Mouse (Mus musculus) liver, embryonic 14.5 days (tissue): ENCODE data around the gene Repin1. TPM values are rescaled to one million over a fixed set of nuclear protein-coding genes. Genes with fewer than 3 reads are reported as not detected.

Experiments used
- ATAC-seq: fragments of 200-750 bp; cut with Nextera tagmentation; 2 replicates; pipeline ENCODE4 v1.8.0; 2017; ENCODE audit warnings: moderate number of reproducible peaks, mild to moderate bottlenecking, moderate library complexity; ENCODE audit not compliant: insufficient read depth
- DNase-seq, 3 experiments: peaks; one replicate each; pipeline ENCODE4 v3.0.0-alpha.2; 2012 to 2013; ENCODE audit warnings: low read depth in 3 of 3, low spot score in 3 of 3
- H3K27ac ChIP-seq: fragments of 300-500 bp; sonication (generic); 2 replicates; pipeline ENCODE4 v1.5.1; 2014; ENCODE audit warnings: moderate library complexity, mild to moderate bottlenecking, control low read depth, inconsistent platforms
- H3K27me3 ChIP-seq: fragments of 300-500 bp; sonication (generic); 2 replicates; pipeline ENCODE4 v1.6.1; 2014; ENCODE audit warnings: mild to moderate bottlenecking, low read length, moderate library complexity; ENCODE audit not compliant: control insufficient read depth, insufficient read depth
- H3K36me3 ChIP-seq: fragments of 300-500 bp; sonication (generic); replicated peaks from 2 replicates; pipeline ENCODE4 v1.6.1; 2014; ENCODE audit warnings: low read depth; ENCODE audit not compliant: control insufficient read depth, insufficient read depth
- H3K4me1 ChIP-seq, 2 experiments: fragments of 200-500 bp in 1 of 2; fragments of 300-500 bp in 1 of 2; sonication (generic) in 1 of 2; replicated peaks; 2 replicates each; pipeline ENCODE4 v1.6.1; 2012 to 2014; ENCODE audit warnings: antibody characterized with exemption in 1 of 2, inconsistent platforms in 1 of 2, low read length in 1 of 2; ENCODE audit not compliant: control insufficient read depth in 2 of 2, insufficient read depth in 2 of 2
- H3K4me2 ChIP-seq: fragments of 300-500 bp; sonication (generic); 2 replicates; pipeline ENCODE4 v1.6.1; 2014; ENCODE audit warnings: low read depth, mild to moderate bottlenecking, control low read depth, moderate library complexity
- H3K4me3 ChIP-seq, 2 experiments: fragments of 200-500 bp in 1 of 2; fragments of 300-500 bp in 1 of 2; sonication (generic) in 1 of 2; 2 replicates each; pipeline ENCODE4 v1.5.1; 2012 to 2014; ENCODE audit warnings: low read depth in 2 of 2, low read length in 2 of 2, mild to moderate bottlenecking in 2 of 2, control low read depth in 1 of 2, inconsistent platforms in 1 of 2, moderate library complexity in 1 of 2; ENCODE audit not compliant: insufficient read depth in 1 of 2
- H3K9ac ChIP-seq: fragments of 300-500 bp; sonication (generic); replicated peaks from 2 replicates; pipeline ENCODE4 v1.6.1; 2014; ENCODE audit warnings: mild to moderate bottlenecking, control low read depth, moderate library complexity
- H3K9me3 ChIP-seq: fragments of 300-500 bp; sonication (generic); 2 replicates; pipeline ENCODE4 v1.6.1; 2016; ENCODE audit warnings: low read length, mixed read lengths; ENCODE audit not compliant: control insufficient read depth
- CTCF ChIP-seq: IDR thresholded peaks from 2 replicates; pipeline ENCODE4 v1.5.1; 2016; ENCODE audit warnings: antibody characterized with exemption, low read depth, control low read depth
- EP300 ChIP-seq: IDR thresholded peaks from 2 replicates; pipeline ENCODE4 v1.6.1; 2016; ENCODE audit warnings: antibody characterized with exemption, low read depth
- WGBS: fragments of 180-500 bp; shearing (Covaris S2); extraction: QIAGEN DNeasy Blood & Tissue Kit; methylation state at CpG from one replicate; pipeline ENCODE4 v1.1.7; 2014; ENCODE audit not compliant: insufficient replicate concordance; 5-methylcytosine and 5-hydroxymethylcytosine counted together
- polyA plus RNA-seq, 2 experiments: library from polyadenylated mRNA; depleted of rRNA in 1 of 2; stranded (reverse) in 1 of 2; unstranded in 1 of 2; fragments of >200 nt; fragmentation: Nextera tagmentation in 1 of 2; extraction: Ambion mirVana in 1 of 2; gene quantifications; 2 replicates each; pipeline versions ENCODE4 v1.2.1 to v1.2.3; 2012 to 2014

Gene Repin1
- polyA plus RNA-seq, 2 experiments = 6.3 to 7.1 TPM

- Histone ChIP-seq H3K27ac (no peak overlapping the region), H3K4me2 (no peak overlapping the region), H3K27me3 (no peaks in the 10 kb centered on the region), H3K9me3 (no peaks in the 10 kb centered on the region), H3K36me3 (no peaks in the 10 kb centered on the region), H3K4me1 (peaks cover 0 to 10% of the 10 kb centered on the region in 2 experiments; a peak in 3 of 4 replicates), H3K4me3 (no peak overlapping the region), H3K9ac (no peak overlapping the region)
- DNase-seq = peak; percentile 56 to 58 (median 56)
- WGBS = 29% methylated on average over 4 of the region's 4 CpGs
- TF ChIP-seq CTCF = no peak
- TF ChIP-seq EP300 = no peak
- no peak for ATAC-seq
These were observed 40.8 kb upstream of the Repin1 start for GRCm38 (mm10) chr6:48552918-48553317.

DNA sequence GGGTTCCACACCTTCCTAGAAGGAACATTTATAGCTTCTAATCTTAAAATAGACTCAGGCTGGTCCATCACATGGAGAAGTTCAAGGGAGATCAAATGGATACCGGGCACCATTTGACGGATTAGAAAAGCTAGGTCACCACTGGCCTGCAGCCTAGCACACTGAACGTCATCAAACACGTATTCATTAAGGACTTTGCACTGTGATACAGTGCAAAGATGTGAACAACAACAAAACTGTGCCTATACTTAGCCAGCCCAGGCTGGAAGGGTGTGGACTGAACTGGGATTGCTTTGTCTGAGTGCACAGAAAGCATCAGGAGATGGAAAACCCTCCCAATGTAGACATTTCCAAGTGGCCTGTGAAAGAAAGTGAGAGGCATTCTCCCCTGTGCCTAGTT, 39.9 kb upstream of the Repin1 start:
- Histone ChIP-seq H3K9ac (no peak overlapping the region), H3K4me2 (peak overlapping the region; percentile 74; the same call in 1 of the 2 replicates), H3K4me3 (peak overlapping the region in 1 of 2 experiments; percentile 56; a peak in 1 of 4 replicates), H3K9me3 (no peaks in the 10 kb centered on the region), H3K4me1 (peaks cover 0 to 10% of the 10 kb centered on the region in 2 experiments; a peak in 3 of 4 replicates), H3K27ac (no peak overlapping the region), H3K36me3 (no peaks in the 10 kb centered on the region), H3K27me3 (no peaks in the 10 kb centered on the region)
- WGBS = 77% methylated on average over 4 of the region's 4 CpGs
- DNase-seq = no peak
- TF ChIP-seq EP300 = no peak
- no peak for TF ChIP-seq CTCF
- ATAC-seq = no peak

GRCm38 (mm10) chr6:48554280-48555103, 39.2 kb upstream of the Repin1 start, which contains the start of gene Lrrc61:
Lrrc61 (plus strand) TSS chr6:48554796.
- Histone ChIP-seq H3K4me2 (peak within 1 kb of the TSS; percentile 74), H3K4me3 (peak within 1 kb of the TSS; percentile 52 to 56), H3K27ac (peak within 1 kb of the TSS; percentile 56), H3K27me3 (no peaks in the 10 kb centered on the region), H3K9me3 (no peaks in the 10 kb centered on the region), H3K36me3 (no peaks in the 10 kb centered on the region), H3K9ac (peak within 1 kb of the TSS; percentile 54), H3K4me1 (peaks cover 0 to 10% of the 10 kb centered on the region in 2 experiments; a peak in 3 of 4 replicates)
- 2% methylated on average over 39 of the region's 39 CpGs for WGBS
- DNase-seq (peak; percentile 61 to 68 (median 65)), ATAC-seq (peak; percentile 86)
- no peak for TF ChIP-seq CTCF
- no peak; the same call in 1 of the 2 replicates for TF ChIP-seq EP300

DNA sequence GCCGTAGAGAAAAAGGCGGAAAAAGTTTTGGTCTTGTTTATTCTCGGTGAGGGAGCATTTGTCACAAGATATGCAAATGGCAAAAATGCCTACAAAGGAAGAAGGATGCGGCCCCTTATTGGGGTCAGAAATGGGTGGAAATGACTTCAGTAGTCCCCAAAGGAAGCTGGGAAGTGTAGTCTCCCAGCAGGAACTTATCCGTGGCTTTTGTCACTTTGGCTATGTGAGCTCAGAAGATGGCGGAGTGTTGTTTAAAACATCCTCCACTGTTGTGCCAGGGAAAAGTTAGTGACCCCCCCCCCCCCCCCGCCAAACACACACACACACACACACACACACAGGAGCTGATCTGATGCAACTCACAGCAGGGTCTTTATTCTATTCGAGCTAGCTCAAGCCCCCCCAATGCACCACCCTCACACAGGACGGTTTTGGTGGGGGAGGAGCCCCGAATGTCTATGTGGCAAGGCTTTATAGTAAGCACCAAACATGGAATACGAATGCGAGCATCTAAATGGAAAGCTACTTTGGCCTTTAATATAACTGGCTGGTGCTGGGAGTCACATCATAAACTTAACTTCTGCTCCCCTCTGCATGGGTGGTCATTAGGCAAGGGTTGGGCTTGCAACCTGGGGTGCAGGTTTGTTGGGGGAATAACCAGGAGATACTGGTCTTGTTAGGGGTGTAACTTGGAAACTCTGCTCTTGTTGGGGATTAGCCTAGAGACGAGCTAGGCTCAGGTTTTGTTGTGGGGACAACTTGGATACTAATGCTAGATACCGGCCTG, 38.4 kb upstream of the Repin1 start:
- Histone ChIP-seq H3K27ac (peak overlapping the region; percentile 56), H3K4me1 (peaks cover 0 to 10% of the 10 kb centered on the region in 2 experiments; a peak in 3 of 4 replicates), H3K27me3 (no peaks in the 10 kb centered on the region), H3K9me3 (no peaks in the 10 kb centered on the region), H3K36me3 (no peaks in the 10 kb centered on the region), H3K4me3 (peak overlapping the region; percentile 52 to 56), H3K9ac (peak overlapping the region; percentile 47), H3K4me2 (peak overlapping the region; percentile 74)
- DNase-seq (peak in 2 of 3 experiments; percentile 17 to 24), ATAC-seq (peak; percentile 56; the same call in 1 of the 2 replicates)
- WGBS = 31% methylated on average over 13 of the region's 14 CpGs
- TF ChIP-seq CTCF = no peak
- TF ChIP-seq EP300 = no peak

DNA sequence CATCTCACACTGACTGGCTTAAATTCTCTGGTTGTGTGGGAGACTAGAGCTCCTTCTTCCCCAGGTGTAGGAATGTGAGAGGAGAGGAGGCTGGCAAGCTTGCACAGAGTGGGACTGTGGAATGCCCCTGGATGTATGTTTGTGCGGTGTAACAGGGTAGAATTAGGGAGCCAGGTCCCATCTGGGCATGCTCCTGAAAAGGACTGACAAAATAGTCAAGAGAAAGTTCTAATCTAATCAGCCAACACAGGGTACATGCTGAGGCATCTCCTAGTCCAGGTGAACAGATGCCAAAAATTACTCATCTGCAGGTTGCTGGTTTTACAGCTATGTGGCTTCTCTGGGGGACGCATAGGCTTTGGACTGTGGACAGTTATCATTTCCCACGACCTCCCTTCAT, 37.7 kb upstream of the Repin1 start:
- 64% methylated on average over 3 of the region's 3 CpGs for WGBS
- Histone ChIP-seq H3K4me3 (no peak overlapping the region), H3K27ac (no peak overlapping the region), H3K4me2 (no peak overlapping the region), H3K9me3 (no peaks in the 10 kb centered on the region), H3K4me1 (peaks cover 0 to 10% of the 10 kb centered on the region in 2 experiments; a peak in 3 of 4 replicates), H3K9ac (no peak overlapping the region), H3K27me3 (no peaks in the 10 kb centered on the region), H3K36me3 (no peaks in the 10 kb centered on the region)
- TF ChIP-seq CTCF (no peak), EP300 (no peak)
- DNase-seq = no peak
- ATAC-seq = no peak
